Mouse (Mus musculus) gastrocnemius, postnatal 36 days (tissue): Measurements from ENCODE around the gene Zp2. TPM values are rescaled to one million over a fixed set of nuclear protein-coding genes. Genes with fewer than 3 reads are reported as not detected.

ENCODE experiments used
- DNase-seq, 2 experiments: peaks; one replicate each; pipeline ENCODE4 v3.0.0; 2022
- intact Hi-C: fragments of 180-260 bp; cut with DNase I; formaldehyde crosslinking; loops from one replicate; pipeline ENCODE4 v1.15.1; 2025
- total RNA-seq, 2 experiments: library from RNA; stranded (reverse); gene quantifications; 2 replicates each; pipeline ENCODE4 v1.2.3; 2021

The Zp2 gene
- total RNA-seq, 2 experiments from 2014 or later = 0.17 to 0.33 TPM

- no peak for DNase-seq
- intact Hi-C loops = no loop called here
Observed at GRCm38 (mm10) chr7:120150898-120151297, 5.8 kb upstream of the Zp2 start.

GRCm38 (mm10) chr7:120150257-120150656 is 5.2 kb upstream of the Zp2 start:
- no peak for DNase-seq
- intact Hi-C loops = no loop called here

DNA sequence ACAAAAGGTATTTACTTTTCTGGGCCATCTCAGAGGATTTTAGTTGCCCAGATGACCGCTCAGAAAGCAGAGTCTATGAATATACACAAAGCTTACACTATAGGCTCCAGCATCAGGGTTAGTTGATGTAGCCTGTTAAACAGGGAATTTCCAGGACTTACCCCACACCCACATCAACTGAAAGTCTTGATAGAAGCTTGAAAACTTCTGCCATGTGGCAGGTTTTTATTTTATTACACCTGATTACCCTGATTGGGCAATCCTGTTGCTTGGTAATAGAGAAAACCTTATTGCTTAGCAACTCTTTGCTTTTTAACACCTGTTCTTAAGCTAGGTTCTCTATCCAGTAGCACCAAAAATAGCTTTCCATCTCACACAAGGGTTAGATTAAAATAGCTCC is 2.3 kb downstream of the Zp2 start:
- intact Hi-C loops = no loop called here

GRCm38 (mm10) chr7:120128951-120129350 is 16.1 kb downstream of the Zp2 start:
- intact Hi-C loops = no loop called here
- no peak for DNase-seq

More for the DNA sequence above, 2.3 kb downstream of the Zp2 start:
- no peak for DNase-seq

DNA sequence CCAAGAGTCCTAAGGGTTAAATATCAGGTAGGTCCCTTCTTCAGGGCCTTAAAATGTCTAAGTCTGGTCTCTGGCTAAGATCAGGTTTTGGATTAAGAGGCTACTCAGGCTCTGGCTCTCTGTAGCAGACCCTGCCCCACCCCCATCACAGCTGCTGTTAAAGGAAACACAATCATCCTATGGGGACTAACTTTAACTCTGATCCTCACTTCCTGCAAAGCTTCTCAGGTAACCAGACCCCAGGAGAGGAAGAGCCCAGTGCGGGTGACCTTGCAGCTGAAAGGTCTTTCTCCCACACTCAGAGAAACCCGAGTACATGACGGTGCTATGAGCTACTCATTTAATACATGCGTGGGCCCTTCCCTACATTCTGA is 17.4 kb downstream of the Zp2 start:
- DNase-seq = no peak
- intact Hi-C loops = no loop called here

DNA sequence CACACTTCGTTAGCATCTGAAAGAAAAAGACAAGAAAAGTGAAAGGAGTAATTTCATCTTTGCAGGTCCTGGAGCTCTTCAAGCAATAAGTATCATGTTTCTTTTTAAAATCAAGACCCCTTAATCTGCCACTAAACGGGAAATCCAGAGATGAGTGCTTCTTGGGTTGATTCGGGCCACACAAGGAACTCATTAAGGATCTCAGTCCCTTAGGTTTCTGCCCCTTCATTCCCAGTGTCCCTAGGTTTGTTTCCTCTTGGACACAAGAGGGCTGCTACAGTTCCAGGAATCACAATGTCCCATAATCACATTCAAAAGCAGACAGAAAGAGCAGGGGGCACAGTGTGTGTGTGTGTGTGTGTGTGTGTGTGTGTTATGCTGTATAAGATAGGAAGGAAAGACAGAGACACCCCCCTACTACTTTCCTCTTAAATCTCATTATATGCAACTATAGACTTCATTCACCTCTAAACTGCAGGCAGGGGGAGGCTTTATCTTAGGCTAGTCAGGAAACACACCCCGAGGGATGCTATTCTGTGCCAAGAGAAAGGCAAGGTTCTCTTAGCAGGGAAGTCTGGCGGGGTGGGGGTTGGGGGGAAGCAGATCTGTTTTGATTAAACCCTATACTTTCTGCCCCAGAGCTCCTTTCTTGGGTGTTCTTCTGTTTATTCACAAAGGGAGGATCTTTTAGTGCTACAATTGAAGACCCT is 18.0 kb downstream of the Zp2 start:
- intact Hi-C loops = no loop called here
- no peak for DNase-seq

DNA sequence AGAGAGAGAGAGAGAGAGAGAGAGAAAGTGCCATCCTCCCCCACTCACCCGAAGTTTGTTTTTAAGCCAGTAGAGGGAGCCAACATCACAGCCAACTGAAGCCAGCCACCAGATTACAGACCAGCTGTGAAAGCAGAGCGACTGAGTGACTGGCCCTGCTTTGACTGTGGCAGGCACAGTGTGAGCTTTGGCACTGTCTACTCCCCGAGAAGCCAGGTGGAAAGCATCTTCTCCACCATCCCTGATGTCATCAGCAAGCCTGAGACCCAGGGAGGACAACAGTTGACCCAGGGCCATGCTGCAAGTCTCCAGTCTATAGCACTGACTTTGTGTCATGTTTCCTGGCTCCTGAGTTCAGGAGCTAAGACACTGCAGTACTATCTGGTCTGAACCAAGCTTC is 20.2 kb downstream of the Zp2 start:
- intact Hi-C loops = loop anchor here (2.0 kb wide), 1 partner anchor 78 kb away; the partner anchor contains the start of genes Abca14 and Crym
- DNase-seq = peak; percentile 31 to 48

GRCm38 (mm10) chr7:120123776-120124175 is 21.3 kb downstream of the Zp2 start:
- intact Hi-C loops = loop anchor here (2.0 kb wide), 1 partner anchor 79 kb away; the partner anchor contains the start of genes Abca14 and Crym
- peak; percentile 29 to 38 for DNase-seq

DNA sequence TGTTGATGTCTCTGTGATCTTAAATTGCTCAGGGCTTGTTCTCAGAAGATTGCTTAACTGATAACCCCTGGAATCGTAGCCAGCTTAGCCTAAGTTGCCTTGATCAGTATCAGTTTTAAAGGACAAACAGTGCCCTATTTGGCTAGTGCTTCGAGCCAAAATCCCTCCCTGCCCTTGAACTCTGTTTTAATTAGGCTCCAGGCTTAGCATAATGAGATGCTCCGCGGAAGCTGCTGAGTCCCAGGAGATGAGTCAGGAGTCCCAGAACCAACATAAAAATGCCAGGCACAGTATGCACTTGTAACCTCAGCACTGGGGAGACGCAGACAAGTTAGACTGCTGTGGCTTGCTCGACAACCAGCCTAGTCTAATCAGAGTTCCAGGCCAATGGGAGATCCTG is 27.6 kb downstream of the Zp2 start:
- intact Hi-C loops = no loop called here
- DNase-seq = no peak

DNA sequence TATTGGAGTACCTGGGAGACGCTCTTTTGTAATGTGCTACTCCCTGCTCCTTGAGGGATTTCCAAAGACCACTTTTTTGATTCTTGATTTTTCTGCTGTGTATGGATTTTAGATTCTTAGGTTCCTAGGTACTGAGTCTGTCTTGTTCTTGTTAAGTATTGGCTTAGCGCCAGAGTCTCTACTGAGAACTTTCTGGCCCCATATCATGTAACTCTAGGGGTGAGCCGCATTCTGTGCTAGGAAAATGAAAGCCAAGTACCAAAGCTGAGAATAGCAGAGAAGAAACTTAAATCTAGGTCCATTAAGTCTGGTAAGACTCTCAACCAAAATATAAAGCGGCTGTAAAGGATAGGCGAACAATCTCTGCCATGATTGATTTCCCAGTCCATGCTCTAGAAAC is 28.1 kb downstream of the Zp2 start:
- no peak for DNase-seq
- intact Hi-C loops = no loop called here

DNA sequence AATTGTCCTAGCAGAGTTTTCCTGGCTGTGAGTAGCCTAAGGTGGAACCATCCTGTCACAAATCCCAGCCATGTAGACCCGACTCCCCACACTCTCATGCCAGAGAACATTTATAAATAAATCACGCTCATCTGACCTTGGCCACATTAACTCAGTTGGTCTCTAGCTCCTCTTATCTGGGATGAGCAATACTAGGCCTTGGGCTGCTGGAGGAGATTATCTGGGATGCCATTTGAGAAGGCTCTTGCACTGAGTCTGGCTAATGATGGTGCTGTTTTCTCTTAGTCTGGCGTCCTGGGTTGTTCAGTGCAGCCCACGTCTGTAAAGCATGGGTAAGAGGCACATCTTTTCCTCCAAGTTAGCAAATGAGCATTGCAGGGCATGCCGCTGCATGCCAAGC is 35.4 kb downstream of the Zp2 start:
- intact Hi-C loops = loop anchor here (10.0 kb wide), 1 partner anchor 705 kb away; the partner anchor contains the start of gene Gm5737
- no peak for DNase-seq

DNA sequence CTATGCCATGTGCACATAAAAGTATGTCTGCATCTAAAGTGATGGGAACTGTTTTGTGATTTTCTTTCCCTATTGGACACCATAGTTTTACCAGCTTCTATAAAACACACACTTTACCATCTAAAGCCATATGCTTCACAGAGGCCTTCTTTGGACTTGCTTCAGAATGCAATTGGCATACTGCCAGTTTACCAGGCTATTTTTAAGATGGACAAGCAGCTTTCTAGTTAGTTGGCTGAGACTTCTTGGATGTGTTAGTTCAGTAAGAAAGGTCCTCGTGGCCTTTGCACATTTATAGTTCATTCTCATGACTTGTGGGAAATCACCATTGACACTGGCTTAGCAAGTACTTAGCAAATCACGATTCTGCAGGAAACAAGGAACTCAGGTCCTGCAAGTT is 38.7 kb downstream of the Zp2 start:
- intact Hi-C loops = loop anchor here (10.0 kb wide), 1 partner anchor 708 kb away; the partner anchor contains the start of gene Gm5737
- DNase-seq = no peak

DNA sequence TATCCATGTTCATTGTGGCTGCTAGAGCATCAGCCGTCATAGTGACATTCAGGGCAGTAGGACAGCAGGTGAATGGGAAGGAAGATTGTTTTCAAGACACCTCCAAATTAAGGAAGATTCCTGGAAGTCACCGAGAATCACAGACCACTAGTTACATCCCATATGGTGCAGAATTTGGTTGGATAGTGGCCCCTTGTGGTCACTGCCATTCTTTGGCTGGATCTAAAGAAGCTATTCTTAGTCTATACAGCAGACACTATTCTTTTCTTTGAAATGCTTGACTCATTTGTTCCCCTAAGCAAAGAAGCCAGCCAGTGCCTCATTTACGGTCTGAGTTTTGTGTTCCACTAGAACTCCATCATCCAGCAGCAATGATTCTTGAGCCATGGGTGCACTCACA is 40.1 kb downstream of the Zp2 start:
- intact Hi-C loops = loop anchor here (10.0 kb wide), 1 partner anchor 710 kb away; the partner anchor contains the start of gene Gm5737

GRCm38 (mm10) chr7:120103019-120103567 is 42.0 kb downstream of the Zp2 start:
- intact Hi-C loops = loop anchor here (10.0 kb wide), 1 partner anchor 712 kb away; the partner anchor contains the start of gene Gm5737
- no peak for DNase-seq

More for the DNA sequence above, 40.1 kb downstream of the Zp2 start:
- no peak for DNase-seq

DNA sequence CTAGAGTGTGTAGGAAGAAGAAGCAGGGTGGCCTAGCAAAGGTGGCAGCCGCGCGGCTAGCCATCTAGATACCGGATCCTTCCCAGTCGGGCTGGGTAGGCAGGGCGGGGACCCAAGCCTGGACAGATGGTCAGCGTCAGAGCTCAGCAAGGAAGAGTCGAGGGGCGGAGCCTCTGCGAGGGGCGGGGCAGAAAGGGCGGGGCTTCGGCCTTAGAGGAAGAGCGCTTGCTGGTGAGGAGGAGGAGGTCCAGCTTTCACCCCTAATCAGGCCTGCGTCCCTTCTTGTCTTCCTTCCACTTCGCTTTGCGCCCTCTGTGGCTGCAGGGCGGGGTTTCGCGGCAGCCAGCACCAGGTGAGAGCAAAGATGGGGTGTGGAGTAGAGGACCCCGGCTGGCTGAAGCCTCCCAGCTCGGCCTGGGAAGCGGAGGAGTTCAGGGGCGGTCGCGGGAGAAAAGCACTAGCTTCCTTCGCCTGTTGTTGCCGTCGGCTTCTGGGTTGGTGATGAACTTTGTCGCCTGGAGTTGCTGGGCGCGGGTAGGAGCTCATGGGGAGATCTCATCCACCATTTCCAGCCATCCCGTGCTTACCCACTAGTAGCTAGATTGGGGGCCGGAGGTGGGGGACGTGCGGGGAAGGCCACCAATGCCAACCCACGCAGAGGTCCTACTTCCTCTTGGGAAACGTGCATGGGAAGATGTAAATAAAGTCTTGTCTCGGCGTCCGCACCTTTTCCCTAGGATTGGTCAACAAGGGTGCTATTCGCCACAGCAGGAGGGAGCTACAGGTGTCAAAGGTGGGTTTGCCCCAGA is 42.7 kb downstream of the Zp2 start, which contains the start of gene Tmem159:
Tmem159 (plus strand) TSS at position 190 of the 809 bp plus-strand sequence.
- peak; percentile 86 to 92 for DNase-seq
- intact Hi-C loops = loop anchor here (10.0 kb wide), 1 partner anchor 712 kb away; the partner anchor contains the start of gene Gm5737

GRCm38 (mm10) chr7:120098403-120098802 is 46.7 kb downstream of the Zp2 start:
- intact Hi-C loops = loop anchor here (2.0 to 10.0 kb wide), 3 partner anchors 106 to 254 kb away; partner anchors contain the start of gene Abca15
- DNase-seq = peak; percentile 69 to 70

GRCm38 (mm10) chr7:120097845-120098244 is 47.2 kb downstream of the Zp2 start:
- DNase-seq = peak; percentile 25 to 32
- intact Hi-C loops = loop anchor here (2.0 to 10.0 kb wide), 3 partner anchors 107 to 253 kb away; partner anchors contain the start of gene Abca15

- intact Hi-C loops = loop anchor here (10.0 kb wide), 2 partner anchors 230 to 250 kb away; partner anchors contain the start of gene Abca15
- no peak for DNase-seq
Observed at GRCm38 (mm10) chr7:120095180-120095579, 49.9 kb downstream of the Zp2 start, which contains the start of gene Dnah3. Dnah3 (minus strand) TSS chr7:120095280.

- intact Hi-C loops = loop anchor here (10.0 kb wide), 2 partner anchors 231 to 249 kb away; partner anchors contain the start of gene Abca15
Observed at GRCm38 (mm10) chr7:120094216-120094615, 50.9 kb downstream of the Zp2 start.

GRCm38 (mm10) chr7:120093033-120093432 is 52.1 kb downstream of the Zp2 start:
- DNase-seq = no peak
- intact Hi-C loops = loop anchor here (10.0 kb wide), 2 partner anchors 232 to 248 kb away; partner anchors contain the start of gene Abca15

More at GRCm38 (mm10) chr7:120094216-120094615, 50.9 kb downstream of the Zp2 start:
- no peak for DNase-seq
